Mouse (Mus musculus) kidney, adult 2 months (tissue): ENCODE measurements around the gene Trpc1.

Experiments
- CTCF ChIP-seq: fragments of 200-500 bp; conservative IDR thresholded peaks from 2 replicates; pipeline ENCODE4 v1.5.1; 2011; ENCODE audit warnings: low read depth, mild to moderate bottlenecking, control low read depth, low read length, moderate library complexity, mixed read lengths; ENCODE audit not compliant: insufficient read depth, insufficient read length
- POLR2A ChIP-seq: fragments of 200-500 bp; IDR thresholded peaks from one replicate; pipeline ENCODE4 v1.6.1; 2011; ENCODE audit warnings: low read depth, low read length, control low read depth

DNA sequence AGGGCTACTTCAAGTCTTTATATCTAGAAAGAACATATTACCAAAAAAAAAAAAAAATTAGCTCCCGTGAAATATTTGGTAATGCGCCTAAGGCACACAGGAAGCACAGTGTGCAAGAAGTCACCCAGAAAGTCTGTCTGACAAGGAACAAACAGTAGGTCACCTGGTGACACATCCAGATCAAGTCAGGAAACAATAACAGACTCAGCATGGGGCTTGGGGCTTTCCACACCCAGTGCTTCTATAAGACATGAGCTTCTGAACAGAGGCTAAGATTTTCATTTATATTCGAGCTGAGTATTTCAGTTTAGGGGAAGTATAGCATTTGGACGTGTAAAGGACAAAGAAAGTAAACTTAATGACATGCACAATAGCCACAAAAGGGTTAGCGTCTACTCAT, 45.7 kb upstream of the Trpc1 start:
- TF ChIP-seq CTCF (no peak), POLR2A (no peak)
